Mouse (Mus musculus) brain, embryonic 14.5 days (tissue): ENCODE data around the gene Kif26b.

Experiments used
- CTCF ChIP-seq: fragments of 200-500 bp; IDR thresholded peaks from 2 replicates; pipeline ENCODE4 v1.5.1; 2012; ENCODE audit warnings: inconsistent platforms, mild to moderate bottlenecking, moderate library complexity, borderline replicate concordance; ENCODE audit not compliant: insufficient read depth, insufficient read length; ENCODE audit errors: extremely low read depth
- POLR2A ChIP-seq: fragments of 200-500 bp; IDR thresholded peaks from 2 replicates; pipeline ENCODE4 v1.6.1; 2012; ENCODE audit warnings: mild to moderate bottlenecking, inconsistent platforms, borderline replicate concordance; ENCODE audit not compliant: poor library complexity, insufficient read depth, insufficient read length, severe bottlenecking; ENCODE audit errors: extremely low read depth

DNA sequence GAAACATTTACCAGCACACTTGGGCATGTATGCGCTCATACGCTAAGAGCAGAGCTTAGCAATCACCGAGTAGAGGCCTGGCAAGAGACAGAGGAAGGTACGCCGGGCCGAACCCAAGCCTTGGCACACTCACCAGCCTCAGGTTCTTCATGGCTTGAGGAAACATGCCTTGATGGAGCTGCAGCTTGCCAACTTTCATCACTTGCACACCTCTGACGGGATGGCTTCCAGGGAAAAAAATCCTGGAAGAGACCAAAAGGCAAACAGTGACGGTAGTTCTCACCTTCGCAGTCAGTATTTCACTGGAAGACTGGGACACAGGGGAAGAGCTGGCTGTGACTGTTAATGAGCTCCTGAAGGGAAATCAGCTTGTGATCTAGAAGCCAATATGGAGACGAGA, 443.1 kb downstream of the Kif26b start:
- TF ChIP-seq CTCF (no peak), POLR2A (no peak)
